Mouse (Mus musculus) small intestine, adult 2 months (tissue): Measurements from ENCODE around the gene Diras2.

Experiments used
- CTCF ChIP-seq: fragments of 200-500 bp; IDR thresholded peaks from 2 replicates; pipeline ENCODE4 v1.5.1; 2012; ENCODE audit warnings: low read depth, mild to moderate bottlenecking, control low read depth, inconsistent platforms, low read length, moderate library complexity, mixed read lengths; ENCODE audit not compliant: insufficient replicate concordance, insufficient read length; ENCODE audit errors: extremely low read depth
- POLR2A ChIP-seq: fragments of 200-500 bp; IDR thresholded peaks from 2 replicates; pipeline ENCODE4 v1.6.1; 2012; ENCODE audit warnings: low read depth, mild to moderate bottlenecking, control low read depth, inconsistent platforms, low read length, moderate library complexity

DNA sequence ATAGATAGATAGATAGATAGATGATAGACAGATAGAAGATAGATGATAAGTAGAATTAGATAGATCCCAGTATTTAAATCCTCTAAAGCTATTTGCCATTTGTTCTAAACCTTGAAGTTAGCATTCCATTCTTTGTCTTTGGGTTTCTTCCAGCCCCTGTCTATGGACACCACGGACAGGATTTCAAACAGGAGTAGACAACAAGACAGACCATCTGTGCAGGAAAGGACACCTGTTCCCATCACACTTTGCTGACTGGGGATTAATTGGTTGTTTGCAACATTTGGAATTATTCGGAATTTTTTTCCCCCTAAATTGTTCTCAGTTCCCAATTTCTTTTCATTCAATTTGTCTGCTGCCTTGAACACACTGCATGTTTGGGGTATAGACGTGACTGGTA lies 17.5 kb downstream of the Diras2 start:
- TF ChIP-seq CTCF (no peak), POLR2A (no peak)
